Mouse (Mus musculus): ENCODE measurements around the gene Dcaf1. TPM values are rescaled to one million over a fixed set of nuclear protein-coding genes. Genes with fewer than 3 reads are reported as not detected.

The Dcaf1 gene
- total RNA-seq, 1 experiment from 2014 or later, result 25.1 TPM

DNA sequence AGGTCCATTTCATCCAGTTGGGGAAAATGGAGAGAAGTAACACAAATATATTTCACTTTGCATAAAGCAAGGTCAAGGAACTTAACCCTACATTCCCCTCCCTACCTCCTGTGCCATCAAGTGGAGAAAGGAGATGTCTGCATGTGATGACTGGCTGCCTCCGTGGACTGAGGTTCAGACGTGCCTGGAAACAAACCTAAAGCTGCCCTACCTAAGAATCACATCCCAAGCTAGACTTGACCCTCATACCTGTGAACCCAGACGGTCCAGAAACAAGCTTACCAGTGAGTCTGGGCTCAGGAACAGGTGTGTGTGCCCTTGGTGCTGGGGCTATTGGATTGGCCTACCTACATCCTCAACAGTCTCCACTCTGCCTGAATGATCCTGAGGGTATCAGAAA, 71.7 kb downstream of the Dcaf1 start:
- no peak for ATAC-seq (replicated peaks; ENCODE audit: insufficient number of reproducible peaks, low FRiP score, low TSS enrichment, poor library complexity, severe bottlenecking)

DNA sequence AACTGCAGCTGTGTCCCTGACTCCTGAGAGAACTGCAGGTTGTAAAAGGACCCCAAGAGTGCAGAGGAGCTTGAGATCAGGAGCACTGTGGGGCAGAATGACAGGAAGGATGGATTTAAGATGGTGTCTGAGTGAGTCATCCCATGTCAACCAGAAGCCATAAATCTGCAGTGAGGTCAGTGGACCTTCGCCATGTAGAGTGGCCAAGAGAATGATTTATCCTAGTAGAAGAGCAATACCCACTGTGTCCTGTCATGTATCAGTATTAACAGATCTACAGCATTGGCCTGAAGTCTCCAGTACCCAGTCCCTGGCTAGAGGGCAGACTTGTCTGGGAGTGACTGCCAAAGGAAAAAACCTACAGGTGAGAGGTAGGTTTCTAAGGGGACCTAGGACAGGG, 77.2 kb downstream of the Dcaf1 start:
- ATAC-seq (replicated peaks; ENCODE audit: insufficient number of reproducible peaks, low FRiP score, low TSS enrichment, poor library complexity, severe bottlenecking), result no peak

DNA sequence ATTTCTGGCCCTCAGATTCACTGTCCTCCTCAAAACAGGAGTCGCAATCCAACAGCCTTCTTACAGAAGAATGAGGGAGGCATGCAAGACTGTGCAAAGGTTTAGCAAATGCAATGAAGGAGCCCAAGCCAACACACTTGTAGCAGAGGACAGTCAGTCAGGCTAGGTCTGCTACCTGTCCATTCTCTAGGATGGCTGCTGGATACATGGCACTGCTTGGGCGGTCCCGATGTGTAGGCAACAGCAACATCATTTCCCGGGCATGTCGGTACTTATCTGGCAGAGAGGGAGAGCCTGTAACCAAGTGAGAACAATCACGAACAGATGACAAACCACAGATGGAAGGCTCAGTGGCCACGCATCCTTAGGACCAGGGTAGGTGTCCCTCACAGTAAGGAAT, 79.9 kb downstream of the Dcaf1 start:
- no peak for ATAC-seq (replicated peaks; ENCODE audit: insufficient number of reproducible peaks, low FRiP score, low TSS enrichment, poor library complexity, severe bottlenecking)

DNA sequence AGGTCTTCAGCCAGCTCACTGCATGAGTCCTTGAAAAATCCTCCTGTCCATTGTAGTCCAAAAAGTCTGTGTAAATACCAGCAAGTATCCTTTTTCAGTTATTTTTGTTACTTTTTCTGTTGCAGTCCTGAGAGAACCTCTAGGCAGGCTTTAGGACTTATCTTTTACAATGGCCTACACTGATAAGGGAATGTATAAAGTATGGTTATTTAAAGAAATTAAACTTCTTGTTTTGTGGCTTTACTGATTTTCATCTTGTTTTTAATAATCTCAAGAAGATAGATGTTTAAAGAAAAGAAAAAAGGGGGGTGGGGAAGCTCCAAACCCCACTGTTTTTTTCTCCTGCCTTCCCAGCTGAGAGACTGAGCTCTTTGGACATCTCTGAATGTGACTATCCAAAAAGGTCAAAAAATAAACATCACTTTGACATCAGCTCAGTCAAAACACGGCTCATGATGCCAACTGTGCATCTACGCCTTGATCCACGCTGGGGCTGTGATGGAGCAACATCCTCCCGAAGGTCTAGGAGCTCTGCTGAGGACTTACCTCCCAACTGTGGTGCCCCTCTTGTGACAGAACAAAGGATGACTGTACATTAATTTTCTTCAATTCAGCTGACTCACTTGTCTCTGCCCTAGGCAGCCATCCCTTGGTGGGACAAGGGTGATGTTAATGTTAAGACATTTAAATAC, 81.6 kb downstream of the Dcaf1 start:
- ATAC-seq (replicated peaks; ENCODE audit: insufficient number of reproducible peaks, low FRiP score, low TSS enrichment, poor library complexity, severe bottlenecking), result no peak

DNA sequence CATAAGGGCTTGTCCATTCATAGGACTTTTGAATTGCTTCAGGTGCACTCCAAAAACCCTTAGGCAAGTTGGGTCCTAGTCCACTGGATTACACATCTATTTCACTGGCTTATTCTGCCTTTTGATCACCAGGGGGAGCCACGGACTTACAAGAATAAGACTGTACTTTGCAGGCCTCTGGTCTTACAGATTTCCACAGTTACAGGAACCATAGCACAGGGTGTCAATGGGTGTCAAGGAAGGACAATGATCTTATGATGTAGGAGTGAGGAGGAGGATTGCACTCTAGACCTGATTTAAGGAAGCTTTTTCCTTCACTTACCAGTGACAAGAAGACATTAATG, 82.1 kb downstream of the Dcaf1 start:
- ATAC-seq (replicated peaks; ENCODE audit: insufficient number of reproducible peaks, low FRiP score, low TSS enrichment, poor library complexity, severe bottlenecking), result no peak

DNA sequence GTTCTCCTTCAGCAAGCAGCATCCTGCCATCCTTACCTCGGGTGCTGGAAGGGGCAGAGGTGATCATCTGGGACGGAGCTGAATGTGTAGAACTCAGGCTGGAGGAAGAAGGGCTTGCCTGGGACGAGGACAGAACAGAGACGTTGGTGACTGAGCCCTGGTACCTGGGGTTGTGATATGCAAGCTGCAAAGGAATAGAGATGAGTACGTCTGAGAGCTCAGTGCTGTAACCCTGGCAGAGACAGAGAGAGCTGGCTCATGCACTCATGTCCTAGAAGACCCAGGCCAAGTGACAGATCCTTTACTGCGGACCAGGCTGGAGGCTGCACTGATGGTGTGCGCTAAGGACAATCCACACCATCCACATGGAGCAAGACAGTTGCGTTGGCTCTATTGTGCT, 84.9 kb downstream of the Dcaf1 start:
- no peak for ATAC-seq (replicated peaks; ENCODE audit: insufficient number of reproducible peaks, low FRiP score, low TSS enrichment, poor library complexity, severe bottlenecking)

DNA sequence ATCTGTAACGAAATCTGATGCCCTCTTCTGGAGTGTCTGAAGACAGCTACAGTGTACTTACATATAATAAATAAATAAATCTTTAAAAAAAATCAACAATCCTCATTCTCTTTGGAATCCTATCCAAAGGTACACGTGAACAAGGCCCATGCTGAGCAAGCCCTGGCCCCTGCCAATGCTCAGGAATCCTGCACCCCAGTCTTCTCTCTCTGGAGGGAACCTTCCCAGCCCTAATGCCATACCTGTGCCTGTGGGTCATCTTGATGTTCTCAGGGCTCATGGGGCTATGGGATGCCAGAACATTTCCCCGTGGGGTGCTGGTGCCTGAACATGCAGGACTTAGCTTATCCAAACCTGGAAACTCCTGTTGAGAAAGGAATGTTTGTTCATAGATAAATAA, 86.5 kb downstream of the Dcaf1 start:
- ATAC-seq (replicated peaks; ENCODE audit: insufficient number of reproducible peaks, low FRiP score, low TSS enrichment, poor library complexity, severe bottlenecking), result no peak

DNA sequence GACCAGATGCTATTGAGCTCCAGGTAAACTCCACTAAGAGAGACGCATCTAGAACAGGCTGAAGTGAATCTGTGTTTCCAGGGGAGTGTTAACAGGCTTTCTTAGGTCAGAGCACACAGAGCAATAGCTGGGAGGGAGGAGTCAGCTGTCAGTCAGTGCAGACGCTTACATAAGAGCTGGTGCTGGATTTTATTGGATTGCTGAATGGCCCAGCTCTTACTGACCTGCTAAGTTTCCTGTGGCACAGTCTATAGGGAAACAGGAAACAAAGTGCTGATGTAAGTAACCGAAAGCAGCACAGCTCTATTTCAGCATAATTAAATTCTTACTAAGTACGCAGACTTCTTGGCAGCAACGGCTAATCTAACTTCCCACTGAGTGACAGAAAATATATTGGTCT, 87.0 kb downstream of the Dcaf1 start:
- ATAC-seq (replicated peaks; ENCODE audit: insufficient number of reproducible peaks, low FRiP score, low TSS enrichment, poor library complexity, severe bottlenecking), result no peak

DNA sequence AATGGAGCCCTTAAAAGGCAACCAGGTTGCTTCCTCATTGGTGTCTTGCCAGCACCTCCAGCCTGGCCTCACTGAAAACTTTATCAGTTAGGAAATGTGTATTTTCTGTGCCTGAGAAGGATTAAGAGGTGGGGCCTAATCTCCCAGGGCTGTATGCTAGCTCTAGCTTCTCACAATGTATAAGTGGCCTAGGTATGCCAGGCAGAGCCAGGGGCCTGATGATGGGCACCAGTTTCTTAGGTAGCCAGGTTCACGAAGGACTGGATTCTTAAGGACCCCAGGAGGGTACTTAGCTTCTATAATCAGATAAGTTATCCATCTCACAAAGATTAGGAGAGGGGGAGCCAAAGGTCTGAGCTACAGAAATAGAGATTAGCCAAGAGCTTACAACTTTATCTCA, 90.0 kb downstream of the Dcaf1 start:
- no peak for ATAC-seq (replicated peaks; ENCODE audit: insufficient number of reproducible peaks, low FRiP score, low TSS enrichment, poor library complexity, severe bottlenecking)

DNA sequence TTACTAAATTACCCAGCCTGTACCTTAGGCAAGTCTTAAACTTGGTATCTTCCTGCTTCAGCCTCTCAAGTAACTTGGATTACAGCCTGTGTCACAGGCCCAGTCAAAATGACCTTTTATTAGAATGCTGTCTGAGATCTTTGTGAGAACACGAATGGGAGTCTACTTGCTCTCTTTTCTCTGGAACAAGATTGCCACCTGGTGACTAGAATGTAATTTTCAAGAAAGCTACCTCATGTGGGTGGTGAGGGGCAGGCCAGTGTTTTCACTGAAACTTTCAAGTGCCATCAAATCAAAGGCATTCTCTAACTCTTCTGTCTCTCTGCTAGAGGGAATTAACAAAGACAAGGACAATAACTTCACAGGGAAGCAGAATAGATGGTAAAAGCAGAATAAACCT, 92.1 kb downstream of the Dcaf1 start:
- no peak for ATAC-seq (replicated peaks; ENCODE audit: insufficient number of reproducible peaks, low FRiP score, low TSS enrichment, poor library complexity, severe bottlenecking)

DNA sequence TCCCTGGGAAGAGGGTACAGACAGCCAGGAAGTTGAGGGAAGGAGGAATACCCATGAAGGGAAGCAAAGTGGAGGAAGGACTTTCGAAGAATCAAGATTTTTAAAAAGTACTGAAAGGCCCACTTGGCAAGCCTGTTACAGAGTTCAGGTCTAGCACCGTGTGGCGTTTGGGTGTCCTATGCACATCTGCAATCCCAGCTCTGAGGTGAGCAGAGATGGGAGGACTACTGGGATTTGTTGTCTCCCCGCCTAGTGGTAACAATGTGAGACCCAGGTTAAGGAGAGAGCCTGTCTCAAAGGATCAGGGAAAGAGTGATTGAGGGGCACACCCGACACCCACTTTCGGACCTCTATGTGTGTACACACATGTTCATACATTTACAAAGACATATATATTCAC, 93.2 kb downstream of the Dcaf1 start:
- no peak for ATAC-seq (replicated peaks; ENCODE audit: insufficient number of reproducible peaks, low FRiP score, low TSS enrichment, poor library complexity, severe bottlenecking)

Other genes with a start within 250 kb of the Dcaf1 start
- gene Iqcf6, start 195.3 kb upstream of the Dcaf1 start, total RNA-seq (2017), result not detected in 3 replicates
- gene Grm2, start 165.8 kb upstream of the Dcaf1 start, total RNA-seq (2017), result not detected in 3 replicates
- gene Tex264, start 135.9 kb upstream of the Dcaf1 start, total RNA-seq (2017), result 17.0 to 22.9 TPM (median 19.3 TPM) in 3 replicates
- 10.3 to 29.7 TPM (median 14.5 TPM) in 3 replicates for gene Rad54l2, start 32.7 kb upstream of the Dcaf1 start, total RNA-seq (2017)
- 20.9 to 43.6 TPM (median 26.8 TPM) in 3 replicates for gene Rbm15b, start 65.6 kb downstream of the Dcaf1 start, total RNA-seq (2017)
- gene Manf, start 70.1 kb downstream of the Dcaf1 start, total RNA-seq (2017), result 86.3 to 113 TPM (median 87.6 TPM) in 3 replicates